Mouse (Mus musculus): ENCODE results near the gene Kcnd3.

Gene Kcnd3

GRCm38 (mm10) chr3:105466538-105466937 is 14.4 kb downstream of the Kcnd3 start:
- no peak for DNase-seq

GRCm38 (mm10) chr3:105472564-105472963 is 20.4 kb downstream of the Kcnd3 start:
- no peak for DNase-seq

- peak; percentile 95 for DNase-seq
Observed at GRCm38 (mm10) chr3:105476408-105476807, 24.3 kb downstream of the Kcnd3 start.

DNA sequence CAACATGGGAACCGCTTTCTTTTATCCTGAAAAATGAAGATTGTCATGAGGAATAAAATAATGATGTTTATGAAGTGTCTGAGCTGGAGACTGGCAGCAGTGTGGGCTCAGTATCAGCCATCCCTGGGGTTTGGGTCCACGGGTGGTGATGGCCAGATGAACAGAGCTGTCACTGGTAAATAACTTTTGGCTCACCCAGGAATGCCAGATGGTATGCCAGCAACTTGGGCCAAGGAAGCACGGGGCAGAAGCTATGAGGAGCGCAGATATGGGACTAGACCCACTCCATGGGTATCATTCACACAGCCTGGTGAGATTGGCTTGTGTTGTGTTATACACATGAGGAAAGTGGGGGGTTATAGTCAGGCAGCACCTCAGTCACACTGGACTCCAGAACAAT is 26.7 kb downstream of the Kcnd3 start:
- DNase-seq: peak; percentile 75

DNA sequence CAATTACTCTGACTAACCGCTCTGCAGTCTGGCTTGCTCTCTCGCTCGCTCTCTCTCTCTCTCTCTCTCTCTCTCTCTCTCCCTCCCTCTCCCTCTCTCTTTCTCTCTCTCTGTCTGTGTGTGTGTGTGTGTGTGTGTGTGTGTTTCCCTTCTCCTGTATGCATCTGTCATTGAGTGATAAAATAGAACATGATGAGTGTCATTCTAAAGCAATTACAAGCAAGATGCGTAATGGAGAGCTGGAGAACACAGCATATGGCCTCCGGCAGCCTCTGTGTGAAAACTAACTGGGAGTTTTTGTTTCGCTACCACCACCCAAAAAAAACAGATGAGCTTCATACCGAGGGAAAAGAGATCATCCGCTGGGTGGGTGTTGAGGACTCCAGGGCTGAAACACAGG is 29.3 kb downstream of the Kcnd3 start:
- no peak for DNase-seq

GRCm38 (mm10) chr3:105483651-105484052 is 31.5 kb downstream of the Kcnd3 start:
- no peak for DNase-seq

DNA sequence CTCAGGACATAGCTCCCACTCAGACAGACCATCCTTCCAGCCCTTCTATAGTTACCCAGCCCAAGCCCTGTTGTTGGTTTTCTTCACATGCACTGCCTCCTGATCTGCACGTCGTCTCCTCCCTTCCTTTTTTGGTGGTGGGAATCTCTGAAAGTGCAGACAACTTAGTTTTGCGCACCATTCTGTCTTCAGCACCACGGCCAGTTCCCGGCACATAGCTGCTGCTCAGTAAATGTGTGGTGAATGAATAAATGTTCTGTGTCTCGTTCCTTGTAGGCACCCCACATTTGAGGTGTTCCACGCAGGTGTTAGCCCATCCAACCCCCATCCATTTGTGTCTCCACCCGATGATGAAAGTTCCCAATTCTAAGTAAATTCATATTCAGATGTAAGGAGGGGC is 35.0 kb downstream of the Kcnd3 start:
- no peak for DNase-seq

DNA sequence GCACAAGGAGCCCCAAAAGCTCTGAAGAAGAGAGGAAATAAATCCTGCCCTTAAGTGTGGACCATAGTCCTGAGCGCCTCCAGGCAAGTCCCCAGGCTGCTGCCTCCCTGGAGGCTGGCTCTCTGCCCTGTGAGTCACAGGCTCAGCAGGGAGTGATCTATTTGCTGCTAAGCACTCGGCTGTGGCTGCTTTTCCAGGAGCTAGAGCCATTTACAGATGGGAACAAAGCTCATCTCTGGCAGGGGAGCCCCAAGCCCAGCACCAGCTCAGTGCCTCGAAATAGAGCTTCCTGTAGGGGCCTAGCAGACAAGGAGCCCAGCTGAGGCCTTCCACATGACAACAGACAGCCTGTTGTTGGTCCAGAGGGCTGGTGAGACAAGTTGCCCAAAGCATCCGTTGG is 37.5 kb downstream of the Kcnd3 start:
- DNase-seq: peak; percentile 73

DNA sequence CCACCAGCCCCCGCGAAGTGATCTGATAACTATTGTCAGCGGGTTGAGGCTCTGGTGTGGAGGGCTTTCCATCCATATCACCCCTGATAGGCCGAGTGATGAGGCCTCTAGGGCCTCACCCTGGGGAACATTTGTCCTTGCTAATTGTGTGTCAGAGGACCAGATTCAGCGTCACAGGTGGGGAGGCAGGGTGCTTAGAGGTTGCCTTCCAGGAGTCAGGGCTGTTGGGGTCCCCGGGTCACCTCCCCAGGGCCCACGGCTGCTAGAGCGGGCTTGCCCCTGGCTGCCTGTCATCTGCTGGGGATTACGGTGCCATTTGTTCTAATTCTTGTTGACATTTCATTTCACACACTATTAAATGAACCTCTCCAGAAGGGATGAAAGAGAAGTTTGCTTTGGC is 42.8 kb downstream of the Kcnd3 start:
- DNase-seq: no peak

- no peak for DNase-seq
Observed at GRCm38 (mm10) chr3:105496216-105496615, 44.1 kb downstream of the Kcnd3 start.

DNA sequence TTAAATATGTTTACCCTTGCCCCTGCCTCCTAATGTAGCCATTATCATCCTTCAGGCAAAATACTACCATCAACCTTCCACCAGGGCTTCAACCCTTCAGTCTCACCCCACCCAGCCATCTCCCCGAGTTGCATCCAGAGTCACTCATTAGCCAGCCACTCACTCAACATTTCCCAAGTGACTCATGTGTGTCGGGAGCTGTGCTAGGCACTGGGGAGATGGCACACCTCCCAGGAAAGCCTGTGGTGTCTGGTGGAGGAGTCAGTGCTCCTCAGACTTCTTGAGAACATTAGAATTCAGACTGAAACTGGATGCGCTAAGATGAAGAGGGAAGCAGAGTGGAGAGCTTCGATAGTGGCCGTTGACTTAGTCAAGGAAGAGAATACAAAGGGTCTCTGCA is 44.8 kb downstream of the Kcnd3 start:
- no peak for DNase-seq

- no peak for DNase-seq
Observed at GRCm38 (mm10) chr3:105501071-105501470, 48.9 kb downstream of the Kcnd3 start.

DNA sequence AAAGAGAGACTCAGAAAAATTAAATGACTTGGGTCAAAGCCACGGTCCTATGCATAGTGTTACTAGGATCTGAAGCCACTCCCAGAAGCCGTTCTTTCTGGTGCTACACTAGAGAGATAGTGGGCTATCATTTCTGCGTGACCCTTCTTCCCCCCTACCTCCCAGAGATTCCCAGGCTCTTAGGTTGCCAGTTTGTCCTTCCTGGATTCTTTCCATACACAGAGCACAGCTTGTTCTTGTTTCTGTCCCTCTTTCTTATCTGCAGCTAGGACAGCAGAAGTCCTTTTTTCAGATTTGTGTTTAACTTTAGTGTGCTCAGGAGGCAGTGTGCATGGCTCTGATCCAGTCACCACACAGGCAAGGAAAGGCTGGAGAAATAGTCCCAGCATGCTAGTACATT is 52.1 kb downstream of the Kcnd3 start:
- no peak for DNase-seq

DNA sequence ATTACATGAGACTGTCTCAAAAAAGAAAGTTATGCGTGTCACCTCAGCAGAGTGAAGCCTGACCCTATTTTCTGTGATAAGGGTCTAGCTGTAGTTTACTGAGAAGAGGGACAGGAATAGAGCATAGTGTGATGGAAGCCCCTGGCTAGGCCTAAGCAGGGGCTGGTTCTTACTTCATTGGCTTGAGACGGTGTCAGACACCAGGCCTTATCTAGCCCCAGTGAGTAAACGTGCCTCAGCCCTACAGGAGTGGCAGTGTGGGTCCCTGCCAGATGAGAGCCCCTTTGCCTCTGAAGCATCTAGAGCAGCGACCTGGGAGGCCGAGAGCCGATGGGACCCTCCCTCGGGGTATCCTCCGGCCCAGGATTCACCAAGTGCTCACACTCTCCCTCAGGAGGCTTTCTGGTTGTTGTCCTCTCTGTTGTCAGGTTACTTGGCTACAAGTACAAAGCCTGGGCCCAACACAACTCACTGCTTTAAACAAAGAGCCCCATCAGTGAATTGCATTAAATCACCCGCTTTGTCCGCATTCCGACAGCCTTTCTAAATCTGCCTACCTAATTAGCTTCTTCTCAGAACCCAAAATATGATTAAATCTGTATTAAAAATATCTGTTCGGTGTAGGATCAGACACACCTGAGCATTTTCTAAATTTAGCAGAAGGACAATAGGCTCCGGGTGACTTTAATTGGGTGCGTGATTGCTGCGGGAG is 53.2 kb downstream of the Kcnd3 start:
- no peak for DNase-seq

DNA sequence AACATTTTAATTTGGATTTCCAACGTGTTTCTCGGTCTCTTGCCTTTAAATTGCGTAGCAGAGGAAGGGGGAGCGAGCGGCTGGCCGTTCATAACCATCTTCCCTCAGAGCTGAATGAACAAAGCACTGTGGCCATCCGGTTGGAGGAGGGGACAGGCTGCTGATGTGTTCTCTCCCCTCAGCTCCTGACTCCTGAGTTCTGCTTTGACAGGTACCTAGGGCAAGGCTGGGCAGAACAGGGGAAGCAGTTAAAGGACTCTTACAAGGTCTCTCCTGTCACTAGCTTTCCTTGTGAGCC is 53.7 kb downstream of the Kcnd3 start:
- DNase-seq: no peak

GRCm38 (mm10) chr3:105506592-105506991 is 54.5 kb downstream of the Kcnd3 start:
- no peak for DNase-seq

DNA sequence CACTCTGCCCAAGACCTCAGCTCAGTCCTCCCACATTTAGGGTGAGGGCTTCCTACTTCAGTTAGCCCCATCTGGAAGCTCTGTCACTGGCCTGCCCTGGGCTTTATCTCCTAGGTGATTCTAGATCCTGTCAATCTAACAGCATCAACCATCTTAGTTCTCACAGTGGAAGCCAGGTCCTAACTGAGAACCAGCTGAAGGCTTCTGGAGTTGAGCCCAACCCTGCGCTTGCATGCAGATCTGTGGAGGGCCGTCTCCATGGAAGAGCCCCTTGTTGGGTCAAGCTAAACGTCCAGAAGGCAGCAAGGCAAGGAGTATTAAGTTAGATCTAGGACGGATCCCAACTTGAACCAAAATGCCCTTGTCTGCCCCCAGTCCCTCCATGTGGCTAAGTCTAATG is 57.2 kb downstream of the Kcnd3 start:
- DNase-seq: no peak

- DNase-seq: no peak
Observed at GRCm38 (mm10) chr3:105511836-105512235, 59.7 kb downstream of the Kcnd3 start.

DNA sequence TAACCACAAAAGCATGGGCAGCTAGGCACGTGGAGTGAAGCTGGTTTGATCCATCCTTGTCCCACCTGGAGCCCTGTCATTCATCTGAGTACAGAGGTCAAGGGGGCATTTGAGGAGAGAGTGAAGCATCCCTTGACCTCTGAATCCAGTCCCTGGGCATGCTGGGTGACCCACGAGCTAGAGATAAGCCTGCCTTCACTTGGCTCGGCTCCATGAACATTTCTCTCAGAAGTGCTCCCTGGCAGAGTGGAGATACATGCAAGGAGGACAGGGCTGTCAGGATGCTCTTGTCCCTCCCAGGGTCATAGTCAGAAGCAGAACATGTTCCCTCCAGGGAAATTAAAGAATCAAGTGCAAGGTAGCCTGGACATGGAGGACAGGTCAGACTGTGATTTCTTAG is 62.1 kb downstream of the Kcnd3 start:
- DNase-seq: no peak

- DNase-seq: peak; percentile 51
Observed at GRCm38 (mm10) chr3:105515035-105515434, 62.9 kb downstream of the Kcnd3 start.

- no peak for DNase-seq
Observed at GRCm38 (mm10) chr3:105515640-105516039, 63.5 kb downstream of the Kcnd3 start.

- DNase-seq: no peak
Observed at GRCm38 (mm10) chr3:105520446-105520845, 68.3 kb downstream of the Kcnd3 start.

- DNase-seq: peak; percentile 86
Observed at GRCm38 (mm10) chr3:105521178-105521631, 69.1 kb downstream of the Kcnd3 start.

DNA sequence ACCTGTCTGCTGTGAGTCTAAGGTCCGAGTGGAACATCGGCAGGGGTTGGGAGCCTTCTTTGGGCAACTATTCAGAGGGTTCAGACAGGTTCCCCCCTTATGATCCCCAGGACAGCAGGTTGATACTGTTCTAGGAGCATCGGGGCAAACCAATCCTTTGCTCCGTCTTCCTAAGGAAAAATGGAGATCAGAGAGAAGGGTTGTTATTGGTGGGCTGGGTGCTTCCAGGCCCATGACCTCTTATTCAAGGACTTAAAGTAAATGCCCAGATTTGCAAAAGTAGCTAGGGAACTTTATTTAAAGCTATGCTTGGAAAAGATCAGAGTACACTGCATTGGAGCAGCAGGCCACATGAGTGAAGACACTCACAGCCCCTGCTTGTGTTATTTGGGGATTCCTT is 69.5 kb downstream of the Kcnd3 start:
- DNase-seq: no peak

- no peak for DNase-seq
Observed at GRCm38 (mm10) chr3:105528860-105529259, 76.7 kb downstream of the Kcnd3 start.

- no peak for DNase-seq
Observed at GRCm38 (mm10) chr3:105529700-105530099, 77.6 kb downstream of the Kcnd3 start.
